Mouse (Mus musculus) hindbrain, embryonic 14.5 days (tissue): ENCODE results near the gene Nme4. TPM values are rescaled to one million over a fixed set of nuclear protein-coding genes. Genes with fewer than 3 reads are reported as not detected.
"Not testable (repeated sequence)": the region's sequence is repeated elsewhere in the genome, so short reads cannot be mapped to it uniquely, and the experiment has no call there.

Source experiments
- ATAC-seq: fragments of 200-750 bp; cut with Nextera tagmentation; 2 replicates; pipeline ENCODE4 v1.8.0; 2017; ENCODE audit warnings: moderate number of reproducible peaks, mild to moderate bottlenecking, moderate TSS enrichment, moderate library complexity; ENCODE audit not compliant: low FRiP score
- DNase-seq: peaks from one replicate; pipeline ENCODE4 v3.0.0-alpha.2; 2015; ENCODE audit warnings: low spot score
- H3K27ac ChIP-seq: fragments of 300-500 bp; sonication (generic); 2 replicates; pipeline ENCODE4 v1.5.1; 2014; ENCODE audit warnings: mild to moderate bottlenecking, moderate library complexity
- H3K27me3 ChIP-seq: fragments of 300-500 bp; sonication (generic); 2 replicates; pipeline ENCODE4 v1.6.1; 2014; ENCODE audit warnings: mild to moderate bottlenecking, low read length, mixed read lengths; ENCODE audit not compliant: control insufficient read depth, insufficient read depth
- H3K36me3 ChIP-seq: fragments of 300-500 bp; sonication (generic); replicated peaks from 2 replicates; pipeline ENCODE4 v1.6.1; 2014; ENCODE audit not compliant: control insufficient read depth, insufficient read depth
- H3K4me1 ChIP-seq: fragments of 300-500 bp; sonication (generic); replicated peaks from 2 replicates; pipeline ENCODE4 v1.6.1; 2014; ENCODE audit warnings: antibody characterized with exemption, low read length, mixed read lengths; ENCODE audit not compliant: control insufficient read depth, insufficient read depth
- H3K4me2 ChIP-seq: fragments of 300-500 bp; sonication (generic); replicated peaks from 2 replicates; pipeline ENCODE4 v1.6.1; 2014; ENCODE audit warnings: mild to moderate bottlenecking, moderate library complexity
- H3K4me3 ChIP-seq: fragments of 300-500 bp; sonication (generic); replicated peaks from 2 replicates; pipeline ENCODE4 v1.5.1; 2014; ENCODE audit warnings: mild to moderate bottlenecking, low read length
- H3K9ac ChIP-seq: fragments of 300-500 bp; sonication (generic); 2 replicates; pipeline ENCODE4 v1.6.1; 2014
- H3K9me3 ChIP-seq: fragments of 300-500 bp; sonication (generic); 2 replicates; pipeline ENCODE4 v1.6.1; 2016; ENCODE audit warnings: low read length; ENCODE audit not compliant: control insufficient read depth
- WGBS: fragments of 180-500 bp; shearing (Covaris S2); extraction: QIAGEN DNeasy Blood & Tissue Kit; methylation state at CpG from one replicate; pipeline ENCODE4 v1.1.7; 2014; 5-methylcytosine and 5-hydroxymethylcytosine counted together
- polyA plus RNA-seq: library from polyadenylated mRNA; unstranded; fragments of >200 nt; fragmentation: Nextera tagmentation; extraction: Ambion mirVana; gene quantifications from 2 replicates; pipeline ENCODE4 v1.2.1, GENCODE M21; 2014

Nme4 gene
- polyA plus RNA-seq, 1 experiment from 2014 or later = 17.5 TPM

DNA sequence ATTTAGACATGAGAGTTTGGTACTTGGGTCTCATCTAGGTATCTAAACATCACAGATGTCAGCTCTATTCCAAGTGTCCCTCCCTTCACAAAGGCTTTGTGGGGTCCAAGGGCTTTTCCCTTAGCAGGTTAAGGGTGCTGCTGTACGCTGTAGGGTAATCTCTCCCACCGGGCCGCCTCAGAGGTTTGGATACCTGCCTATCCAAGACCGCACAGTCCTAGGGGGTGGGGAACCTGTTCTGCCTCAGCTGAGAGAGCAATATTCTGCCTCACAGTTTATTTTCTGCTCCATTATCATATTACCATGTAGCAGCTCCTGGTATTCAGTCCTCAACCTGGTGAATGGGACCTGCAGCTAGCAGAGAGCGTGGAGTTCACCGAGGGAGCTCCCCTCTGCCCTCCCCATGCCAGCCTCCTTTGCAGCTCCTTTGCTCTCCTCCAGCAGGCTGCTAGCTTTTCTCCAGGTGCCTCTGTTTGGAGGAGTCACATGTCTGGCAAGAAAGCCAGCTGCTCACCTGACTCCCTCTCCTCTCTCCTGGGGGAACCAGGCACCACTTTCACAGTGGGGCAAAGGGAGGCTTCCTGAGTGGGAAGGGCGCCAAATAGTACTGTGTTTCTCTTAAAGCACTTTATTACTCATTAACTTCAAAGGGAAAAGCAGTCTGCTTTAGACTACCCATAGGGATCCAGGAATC lies 19.9 kb upstream of the Nme4 start:
- Histone ChIP-seq H3K4me2 (no peak overlapping the region), H3K27ac (no peak overlapping the region), H3K27me3 (peaks cover 55% of the 10 kb centered on the region), H3K4me3 (no peak overlapping the region), H3K4me1 (peaks cover 8% of the 10 kb centered on the region; the same call in 1 of the 2 replicates), H3K9me3 (no peaks in the 10 kb centered on the region), H3K36me3 (no peaks in the 10 kb centered on the region), H3K9ac (no peak overlapping the region)
- DNase-seq = no peak
- 81% methylated on average over 7 of the region's 7 CpGs for WGBS
- no peak for ATAC-seq

DNA sequence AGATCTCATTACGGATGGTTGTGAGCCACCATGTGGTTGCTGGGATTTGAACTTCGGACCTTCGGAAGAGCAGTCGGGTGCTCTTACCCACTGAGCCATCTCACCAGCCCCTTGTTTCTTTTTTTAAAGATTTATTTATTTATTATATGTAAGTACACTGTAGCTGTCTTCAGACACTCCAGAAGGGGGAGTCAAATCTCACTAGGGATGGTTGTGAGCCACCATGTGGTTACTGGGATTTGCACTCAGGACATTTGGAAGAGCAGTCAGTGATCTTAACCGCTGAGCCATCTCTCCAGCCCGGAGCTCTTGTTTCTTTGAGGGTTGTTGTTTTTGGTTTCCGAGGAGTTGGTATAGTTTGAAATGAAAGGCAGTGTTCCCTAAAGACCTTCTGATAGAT lies 19.1 kb upstream of the Nme4 start:
- WGBS = 64% methylated on average over 7 of the region's 7 CpGs
- not testable (repeated sequence) for H3K9me3 ChIP-seq, ATAC-seq, H3K27ac ChIP-seq, H3K9ac ChIP-seq, H3K4me1 ChIP-seq, H3K4me2 ChIP-seq, DNase-seq, H3K4me3 ChIP-seq, H3K36me3 ChIP-seq
- peaks cover 59% of the 10 kb centered on the region for H3K27me3 ChIP-seq

DNA sequence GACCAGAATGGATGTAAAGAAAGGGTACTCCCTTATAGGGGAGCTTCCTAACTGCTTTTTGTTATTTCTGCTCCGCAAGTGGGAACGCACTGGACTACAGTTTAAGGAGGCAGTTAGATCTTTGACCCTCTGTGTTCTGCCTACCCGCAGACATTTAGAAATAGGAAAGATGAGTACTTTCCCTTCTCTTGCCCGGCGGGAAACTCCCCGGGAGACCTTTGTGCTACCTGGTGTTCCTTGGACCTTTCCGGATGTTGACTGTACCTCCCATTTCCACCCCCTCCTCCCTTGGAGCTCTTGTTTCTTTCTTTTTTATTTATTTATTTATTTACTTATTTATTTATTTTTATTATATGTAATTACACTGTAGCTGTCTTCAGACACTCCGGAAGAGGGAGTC lies 18.7 kb upstream of the Nme4 start:
- no peak for ATAC-seq
- Histone ChIP-seq H3K9me3 (no peaks in the 10 kb centered on the region), H3K27me3 (peaks cover 59% of the 10 kb centered on the region), H3K4me2 (peak overlapping the region; percentile 92), H3K36me3 (no peaks in the 10 kb centered on the region), H3K4me3 (peak overlapping the region; percentile 80), H3K4me1 (peaks cover 5% of the 10 kb centered on the region; the same call in 1 of the 2 replicates), H3K27ac (no peak overlapping the region), H3K9ac (peak overlapping the region; percentile 83)
- 13% methylated on average over 8 of the region's 8 CpGs for WGBS
- DNase-seq = no peak

DNA sequence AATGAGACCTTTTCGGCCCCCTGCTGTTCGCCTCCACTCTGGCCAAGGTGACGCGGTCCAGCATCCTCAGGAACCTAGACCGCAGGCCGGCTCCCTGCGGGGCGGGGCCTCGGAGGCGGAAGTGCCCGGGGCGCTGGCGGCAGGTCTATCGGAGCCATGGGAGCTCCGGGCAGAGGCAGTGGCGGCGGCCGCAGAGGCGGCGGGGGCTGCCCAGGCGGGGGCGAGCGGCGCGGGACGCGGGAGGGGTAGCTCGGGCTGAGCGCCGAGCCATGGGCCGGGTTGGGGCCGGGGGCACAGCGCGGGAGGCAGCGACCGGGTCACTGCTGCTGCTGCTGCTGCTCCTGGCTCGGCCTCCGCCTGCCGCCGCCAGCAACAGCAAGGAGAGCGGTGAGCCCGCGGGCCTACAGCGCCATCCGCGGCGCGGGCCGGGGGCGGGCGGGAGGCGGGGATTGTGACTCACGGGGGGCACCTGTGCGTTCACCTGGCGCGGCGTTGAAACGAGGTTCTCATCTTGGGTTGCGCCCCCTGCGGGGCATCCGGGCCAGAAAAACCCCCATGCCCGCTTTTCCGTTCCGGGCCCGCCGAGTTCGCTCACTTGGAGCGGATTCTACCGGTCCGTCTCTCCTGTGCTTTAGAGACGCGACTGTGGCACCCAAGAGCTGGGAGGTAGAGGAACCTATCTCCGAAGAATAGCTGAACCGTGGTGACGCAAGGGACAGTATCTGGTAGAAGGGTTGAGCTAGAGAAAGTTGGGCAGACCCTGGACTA lies 18.0 kb upstream of the Nme4 start, which contains the start of gene Tmem8:
Gene Tmem8 (plus strand): TSS at position 119 of the 768 bp plus-strand sequence.
- peaks cover 5% of the 10 kb centered on the region; the same call in 1 of the 2 replicates for H3K4me1 ChIP-seq
- 1% methylated on average over 70 of the region's 75 CpGs for WGBS
- ATAC-seq (peak; percentile 65), DNase-seq (peak; percentile 59)
- peak within 1 kb of the TSS; percentile 80 for H3K4me3 ChIP-seq
- H3K4me2 ChIP-seq = peak within 1 kb of the TSS; percentile 92
- H3K27ac ChIP-seq = peak within 1 kb of the TSS; percentile 45; the same call in 1 of the 2 replicates
- H3K36me3 ChIP-seq = no peaks in the 10 kb centered on the region
- no peaks in the 10 kb centered on the region for H3K9me3 ChIP-seq
- H3K27me3 ChIP-seq = peaks cover 59% of the 10 kb centered on the region
- peak within 1 kb of the TSS; percentile 83 for H3K9ac ChIP-seq

DNA sequence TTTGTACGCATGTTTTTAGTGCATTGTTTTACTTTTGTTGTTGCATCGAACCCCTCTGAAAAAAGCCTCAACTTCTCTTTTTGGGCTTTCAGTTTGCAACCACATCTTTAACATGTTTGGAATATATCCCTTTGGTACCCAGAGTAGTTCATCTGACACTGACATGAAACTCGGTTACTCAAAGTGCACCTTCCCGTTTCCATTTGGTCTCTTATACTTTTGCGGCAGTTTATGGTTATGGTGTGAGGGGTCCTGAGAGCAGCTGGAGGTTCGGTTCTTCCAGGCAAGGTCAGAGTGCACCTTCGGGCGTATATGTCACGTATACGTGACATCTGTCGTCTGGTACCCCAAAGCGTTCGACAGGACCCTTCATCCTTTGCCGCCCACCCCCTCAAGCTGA lies 17.3 kb upstream of the Nme4 start:
- ATAC-seq = no peak
- 18% methylated on average over 14 of the region's 14 CpGs for WGBS
- H3K4me2 ChIP-seq = peak overlapping the region; percentile 92
- DNase-seq = no peak
- H3K27ac ChIP-seq = peak overlapping the region; percentile 45; the same call in 1 of the 2 replicates
- peak overlapping the region; percentile 83 for H3K9ac ChIP-seq
- no peaks in the 10 kb centered on the region for H3K9me3 ChIP-seq
- H3K4me1 ChIP-seq = peaks cover 5% of the 10 kb centered on the region; the same call in 1 of the 2 replicates
- no peaks in the 10 kb centered on the region for H3K36me3 ChIP-seq
- peaks cover 59% of the 10 kb centered on the region for H3K27me3 ChIP-seq
- peak overlapping the region; percentile 80 for H3K4me3 ChIP-seq

DNA sequence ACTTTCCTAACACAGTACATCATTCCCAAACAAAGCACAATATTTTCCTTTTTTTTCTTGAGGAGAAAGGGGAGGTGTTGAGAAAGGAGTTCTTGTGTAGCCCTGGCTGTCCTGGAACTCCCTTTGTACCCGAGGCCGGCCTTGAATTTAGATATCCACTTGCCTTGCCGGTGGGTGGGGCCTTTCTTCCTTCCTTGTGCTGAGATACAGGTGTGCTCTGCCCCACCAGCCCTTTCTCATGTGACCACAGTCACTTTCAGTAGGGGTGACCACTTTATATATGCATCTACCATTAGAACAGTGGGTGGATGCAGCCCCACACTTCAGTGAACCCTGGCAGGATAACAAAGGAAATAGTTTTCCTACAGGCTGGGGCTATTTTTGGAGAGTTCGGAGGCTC lies 16.3 kb upstream of the Nme4 start:
- peaks cover 5% of the 10 kb centered on the region; the same call in 1 of the 2 replicates for H3K4me1 ChIP-seq
- no peaks in the 10 kb centered on the region for H3K36me3 ChIP-seq
- H3K27me3 ChIP-seq = peaks cover 50% of the 10 kb centered on the region
- no peak overlapping the region for H3K4me3 ChIP-seq
- no peak for ATAC-seq
- no peak overlapping the region for H3K27ac ChIP-seq
- 24% methylated on average over 4 of the region's 4 CpGs for WGBS
- no peak overlapping the region for H3K4me2 ChIP-seq
- DNase-seq = no peak
- no peak overlapping the region for H3K9ac ChIP-seq
- no peaks in the 10 kb centered on the region for H3K9me3 ChIP-seq

DNA sequence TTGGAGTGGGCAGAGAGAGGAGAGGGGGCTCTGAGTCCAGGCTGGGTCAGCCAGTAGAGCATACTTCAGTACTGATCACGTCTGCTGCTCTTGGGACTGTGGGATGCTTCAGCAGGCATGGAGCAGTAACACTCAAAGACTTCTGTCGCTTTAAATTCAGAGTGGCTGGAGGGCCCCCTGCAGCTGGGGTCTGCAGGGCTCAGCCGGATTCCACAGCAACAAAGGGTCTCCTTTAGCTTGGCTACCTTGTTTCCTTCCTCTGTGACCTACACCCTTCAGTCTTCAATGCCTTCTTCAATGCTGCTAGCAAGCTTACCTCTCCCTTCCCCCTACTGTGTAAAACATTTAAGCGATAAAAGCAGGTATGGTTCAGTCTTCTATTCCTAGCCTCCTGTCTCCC lies 15.6 kb upstream of the Nme4 start:
- DNase-seq (no peak), ATAC-seq (no peak)
- H3K4me2 ChIP-seq = no peak overlapping the region
- H3K36me3 ChIP-seq = no peaks in the 10 kb centered on the region
- peaks cover 5% of the 10 kb centered on the region; the same call in 1 of the 2 replicates for H3K4me1 ChIP-seq
- H3K9me3 ChIP-seq = no peaks in the 10 kb centered on the region
- no peak overlapping the region for H3K9ac ChIP-seq
- 0% methylated on average over 4 of the region's 4 CpGs for WGBS
- H3K4me3 ChIP-seq = no peak overlapping the region
- peaks cover 45% of the 10 kb centered on the region for H3K27me3 ChIP-seq
- H3K27ac ChIP-seq = no peak overlapping the region

DNA sequence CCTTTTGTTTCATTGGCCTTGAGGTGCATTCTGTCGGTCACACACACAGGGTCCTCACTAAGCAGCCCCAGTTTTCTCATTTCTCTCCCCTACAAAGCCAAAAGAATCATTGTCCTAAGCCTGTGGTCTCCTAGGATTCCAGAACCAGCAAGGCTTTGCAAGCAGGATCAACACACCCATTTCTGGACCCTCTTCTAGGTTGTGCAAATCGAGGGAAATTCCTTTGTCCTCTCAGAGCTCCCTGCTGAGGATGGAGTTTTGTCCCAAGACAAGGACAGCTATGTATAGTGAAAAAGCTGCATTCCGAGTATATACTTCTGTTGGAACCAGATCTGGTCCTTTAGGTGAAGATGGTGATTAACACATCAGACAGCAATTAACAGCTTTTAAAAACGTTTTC lies 14.8 kb upstream of the Nme4 start:
- ATAC-seq (no peak), DNase-seq (no peak)
- Histone ChIP-seq H3K27me3 (peaks cover 37% of the 10 kb centered on the region), H3K4me3 (no peak overlapping the region), H3K9ac (no peak overlapping the region), H3K36me3 (no peaks in the 10 kb centered on the region), H3K9me3 (no peaks in the 10 kb centered on the region), H3K27ac (no peak overlapping the region), H3K4me2 (no peak overlapping the region), H3K4me1 (peaks cover 5% of the 10 kb centered on the region; the same call in 1 of the 2 replicates)
- WGBS = 25% methylated on average over 4 of the region's 4 CpGs

DNA sequence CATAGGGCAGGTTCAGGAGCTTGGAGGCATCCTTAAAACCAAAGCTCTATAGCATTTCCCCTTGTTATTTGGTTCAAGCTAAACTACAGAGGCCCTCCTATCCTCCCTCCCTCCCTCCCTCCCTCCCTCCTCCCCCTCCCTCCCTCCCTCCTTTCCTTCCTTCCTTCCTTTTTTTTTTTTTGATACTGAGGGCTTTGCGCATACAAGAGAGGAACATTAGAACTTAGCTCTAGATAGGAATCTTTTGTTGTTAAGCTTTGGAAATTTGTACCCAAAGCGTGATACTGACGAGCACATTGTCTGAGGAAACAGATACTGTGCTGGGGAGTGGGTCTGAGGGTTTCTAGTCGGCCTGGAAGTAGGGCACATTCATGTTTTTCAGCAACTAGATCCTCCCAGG lies 10.2 kb upstream of the Nme4 start:
- Histone ChIP-seq H3K27ac (no peak overlapping the region), H3K4me2 (no peak overlapping the region), H3K9me3 (no peaks in the 10 kb centered on the region), H3K36me3 (no peaks in the 10 kb centered on the region), H3K9ac (no peak overlapping the region), H3K27me3 (peaks cover 7% of the 10 kb centered on the region; the same call in 1 of the 2 replicates), H3K4me3 (no peak overlapping the region), H3K4me1 (no peaks in the 10 kb centered on the region)
- DNase-seq (no peak), ATAC-seq (no peak)
- WGBS = 73% methylated on average over 4 of the region's 4 CpGs
